Mouse (Mus musculus): ENCODE data around the gene Myof.

GRCm38 (mm10) chr19:38082931-38083525 is 39.7 kb upstream of the Myof start:
- no peak for TF ChIP-seq CTCF (IDR thresholded peaks at IDR 0.05; ENCODE audit: borderline replicate concordance, insufficient read depth, low read length)
- TF ChIP-seq POLR2A (IDR thresholded peaks at IDR 0.05; ENCODE audit: low read depth, low read length) = no peak

Measured in embryonic fibroblast, embryonic 13.5 days (primary cell).